Mouse (Mus musculus): Measurements from ENCODE around the gene Apol7e. TPM values are rescaled to one million over a fixed set of nuclear protein-coding genes. Genes with fewer than 3 reads are reported as not detected.
"Not testable (repeated sequence)": the region's sequence is repeated elsewhere in the genome, so short reads cannot be mapped to it uniquely, and the experiment has no call there.

Apol7e gene
- polyA plus RNA-seq (2015; fragmentation: Nextera tagmentation; extraction: Ambion mirVana): 0.08 TPM in 1 of 2 replicates, not detected in the other

DNA sequence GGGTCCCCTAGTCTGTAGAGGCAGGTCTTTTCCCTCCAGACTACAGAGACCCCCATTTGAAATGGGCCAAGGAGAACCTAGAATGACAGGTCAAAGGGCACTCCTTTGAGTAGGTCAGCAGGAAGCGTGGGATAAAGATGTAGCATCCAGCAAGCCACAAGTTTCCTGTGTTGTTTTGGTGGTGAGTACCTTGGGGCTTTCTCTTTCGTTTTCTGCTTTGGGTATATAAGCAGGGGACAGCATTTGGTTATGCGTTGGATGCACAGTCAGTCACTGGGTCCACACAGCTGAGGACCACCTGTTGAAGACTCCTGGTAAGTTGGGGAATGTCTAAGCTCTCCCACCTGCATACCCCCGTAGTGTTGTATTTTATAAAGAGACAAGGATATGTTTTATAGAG lies at the start of gene Apol7e:
Gene Apol7e (plus strand): TSS at position 202 of the 400 bp plus-strand sequence.
- not testable (repeated sequence) for H3K9ac ChIP-seq; H3K4me1 ChIP-seq; ATAC-seq (ENCODE audit: extremely low read depth, insufficient number of reproducible peaks, low FRiP score, low TSS enrichment); H3K4me3 ChIP-seq; H3K27ac ChIP-seq (replicated peaks); H3K9me3 ChIP-seq; H3K27me3 ChIP-seq (replicated peaks); H3K36me3 ChIP-seq; H3K4me2 ChIP-seq
- WGBS: 68% methylated on average over 4 of the region's 4 CpGs

DNA sequence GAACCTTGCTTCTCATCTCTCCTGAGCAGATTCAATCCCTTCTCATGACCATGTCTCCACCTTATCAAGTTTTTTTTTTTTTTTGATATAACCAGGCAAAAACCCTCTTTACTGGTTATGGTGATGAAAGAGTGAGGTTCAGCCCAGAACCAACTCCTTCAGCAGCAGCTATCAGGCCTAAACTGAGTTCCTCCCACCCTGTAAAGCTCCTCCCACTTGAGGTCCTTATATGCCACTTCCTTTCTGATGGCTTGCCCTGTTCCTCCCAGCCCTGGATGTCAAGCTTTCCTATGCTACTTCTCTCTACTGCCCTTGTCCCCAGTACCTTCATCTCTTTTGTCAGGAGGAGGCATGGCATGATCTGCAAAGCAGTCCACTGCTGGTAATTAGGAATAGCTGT lies 47.5 kb upstream of the Apol7e start:
- not testable (repeated sequence) for H3K9me3 ChIP-seq; H3K9ac ChIP-seq; H3K4me3 ChIP-seq; H3K4me2 ChIP-seq; H3K27me3 ChIP-seq (replicated peaks); H3K36me3 ChIP-seq; ATAC-seq (ENCODE audit: extremely low read depth, insufficient number of reproducible peaks, low FRiP score, low TSS enrichment); H3K4me1 ChIP-seq; H3K27ac ChIP-seq (replicated peaks)

DNA sequence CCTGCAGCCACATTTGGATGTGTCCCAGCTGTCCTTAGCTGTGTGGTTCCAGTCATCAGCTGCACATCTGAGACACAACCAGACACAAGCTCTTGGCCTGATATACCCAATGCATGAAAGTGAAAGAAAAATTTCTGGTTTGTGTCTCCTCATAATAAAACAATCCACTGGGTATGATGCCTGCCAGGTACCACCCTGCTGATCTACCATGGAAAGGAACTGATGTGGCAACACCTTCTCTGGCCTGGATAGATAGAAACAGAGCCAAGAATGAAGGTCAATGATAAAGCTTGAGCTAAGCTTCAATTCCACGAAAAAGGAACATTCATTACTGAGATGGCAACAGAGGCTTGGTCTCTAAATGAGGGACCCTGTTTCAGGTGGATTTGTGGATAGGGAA lies 38.9 kb upstream of the Apol7e start:
- 63% methylated on average over 1 of the region's 1 CpGs for WGBS
- H3K9me3 ChIP-seq; H3K36me3 ChIP-seq; H3K27me3 ChIP-seq (replicated peaks); H3K9ac ChIP-seq; H3K4me2 ChIP-seq; H3K27ac ChIP-seq (replicated peaks); H3K4me3 ChIP-seq; H3K4me1 ChIP-seq; ATAC-seq (ENCODE audit: extremely low read depth, insufficient number of reproducible peaks, low FRiP score, low TSS enrichment): not testable (repeated sequence)

DNA sequence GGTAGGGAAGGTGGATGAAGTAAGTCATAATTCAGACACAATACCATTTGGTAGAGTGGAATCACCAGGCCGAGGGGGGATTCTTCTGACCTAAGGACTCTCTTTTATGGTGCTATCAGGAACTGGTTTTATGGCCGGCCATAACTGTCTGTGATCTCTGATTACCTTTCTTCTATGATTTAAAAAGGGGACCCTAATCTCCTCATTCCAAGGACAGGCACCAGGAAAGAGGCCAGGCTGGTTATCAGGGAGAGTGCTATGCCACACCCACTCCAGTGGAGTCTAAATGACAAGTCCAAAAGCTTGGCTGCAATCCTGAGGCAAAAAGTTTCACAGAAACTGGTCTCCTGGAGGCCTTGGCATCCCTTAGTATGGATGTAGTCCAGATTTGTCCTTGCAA lies 36.8 kb upstream of the Apol7e start:
- WGBS: 71% methylated on average over 2 of the region's 2 CpGs

DNA sequence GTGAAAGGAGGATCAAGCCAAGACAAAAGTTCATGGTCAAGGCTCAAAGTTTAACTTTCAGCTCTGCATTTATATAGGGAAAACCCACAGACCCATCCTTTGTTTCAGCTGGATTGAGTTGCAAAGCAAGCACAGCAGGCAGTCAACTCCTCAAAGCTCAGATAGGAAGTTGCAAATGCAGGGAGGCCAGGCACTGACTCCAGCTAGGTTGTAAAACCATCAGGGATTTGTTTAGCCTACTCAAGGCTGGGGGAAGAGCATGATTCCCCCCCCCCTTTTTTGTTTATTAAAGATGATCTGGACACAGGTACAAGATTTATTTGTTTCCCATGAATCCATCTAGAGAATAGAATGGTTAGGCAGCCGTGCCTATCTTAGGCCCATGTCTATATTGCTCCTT lies 24.6 kb upstream of the Apol7e start:
- 63% methylated on average over 1 of the region's 1 CpGs for WGBS
- not testable (repeated sequence) for H3K27ac ChIP-seq (replicated peaks)

More for the DNA sequence above, 36.8 kb upstream of the Apol7e start:
- not testable (repeated sequence) for H3K36me3 ChIP-seq; H3K4me3 ChIP-seq; H3K9me3 ChIP-seq; H3K4me1 ChIP-seq; H3K27me3 ChIP-seq (replicated peaks); H3K4me2 ChIP-seq; H3K9ac ChIP-seq; ATAC-seq (ENCODE audit: extremely low read depth, insufficient number of reproducible peaks, low FRiP score, low TSS enrichment); H3K27ac ChIP-seq (replicated peaks)

DNA sequence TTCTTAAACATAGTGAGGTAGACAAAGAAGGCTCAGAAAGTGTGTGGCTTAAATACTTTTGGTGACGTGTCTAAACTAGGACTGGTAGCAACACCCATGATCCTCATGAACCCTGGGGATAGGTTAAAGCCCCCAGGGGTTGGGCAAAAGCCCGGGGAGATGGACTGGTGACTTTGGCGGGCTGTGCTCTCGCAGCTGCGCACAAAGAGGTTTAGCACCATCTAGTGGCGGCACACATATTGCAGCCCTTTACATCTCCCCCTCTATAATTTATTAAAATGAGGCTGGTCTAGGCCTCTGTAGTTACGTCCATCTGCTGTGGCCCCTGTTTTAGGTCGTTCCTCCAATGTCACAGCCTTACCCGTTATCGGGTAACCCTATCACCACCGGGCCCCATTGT lies 14.7 kb upstream of the Apol7e start:
- not testable (repeated sequence) for H3K4me3 ChIP-seq; H3K36me3 ChIP-seq; ATAC-seq (ENCODE audit: extremely low read depth, insufficient number of reproducible peaks, low FRiP score, low TSS enrichment); H3K9me3 ChIP-seq; H3K4me1 ChIP-seq; H3K9ac ChIP-seq; H3K27ac ChIP-seq (replicated peaks); H3K27me3 ChIP-seq (replicated peaks)
- WGBS: 11% methylated on average over 11 of the region's 11 CpGs
- H3K4me2 ChIP-seq: peak overlapping the region; percentile 31; the same call in 1 of the 2 replicates

More for the DNA sequence above, 24.6 kb upstream of the Apol7e start:
- H3K4me1 ChIP-seq; H3K9me3 ChIP-seq; H3K36me3 ChIP-seq; H3K4me3 ChIP-seq; H3K9ac ChIP-seq; ATAC-seq (ENCODE audit: extremely low read depth, insufficient number of reproducible peaks, low FRiP score, low TSS enrichment); H3K4me2 ChIP-seq; H3K27me3 ChIP-seq (replicated peaks): not testable (repeated sequence)

DNA sequence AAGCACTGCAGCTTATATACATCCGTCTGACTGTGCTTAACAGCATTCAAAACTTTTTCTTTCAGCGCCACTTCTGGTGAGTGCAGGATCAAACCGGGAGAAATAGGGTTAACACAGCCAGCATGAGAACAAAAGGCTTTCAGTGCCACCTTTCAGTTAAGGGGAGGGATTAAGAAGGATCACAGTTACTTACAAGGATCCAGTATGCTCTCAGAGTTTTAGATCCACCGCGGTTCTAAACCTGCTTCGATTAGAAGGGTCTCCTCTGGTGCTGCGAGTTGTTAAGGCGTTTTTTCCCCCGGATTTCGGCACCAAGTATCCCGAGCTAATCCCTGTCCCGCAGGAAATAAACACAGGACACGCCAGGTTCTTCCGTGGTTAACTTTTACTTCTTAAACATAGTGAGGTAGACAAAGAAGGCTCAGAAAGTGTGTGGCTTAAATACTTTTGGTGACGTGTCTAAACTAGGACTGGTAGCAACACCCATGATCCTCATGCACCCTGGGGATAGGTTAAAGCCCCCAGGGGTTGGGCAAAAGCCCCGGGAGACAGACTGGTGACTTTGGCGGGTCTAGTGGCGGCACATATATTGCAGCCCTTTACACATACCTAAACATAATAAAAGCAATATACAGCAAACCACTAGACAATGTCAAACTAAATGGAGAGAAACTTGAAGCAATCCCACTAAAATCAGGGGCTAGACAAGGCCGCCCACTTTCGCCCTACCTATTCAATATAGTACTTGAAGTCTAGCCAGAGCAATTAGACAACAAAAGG lies 6.9 kb upstream of the Apol7e start:
- H3K36me3 ChIP-seq; ATAC-seq (ENCODE audit: extremely low read depth, insufficient number of reproducible peaks, low FRiP score, low TSS enrichment); H3K9me3 ChIP-seq; H3K4me1 ChIP-seq; H3K27me3 ChIP-seq (replicated peaks); H3K27ac ChIP-seq (replicated peaks): not testable (repeated sequence)
- Histone ChIP-seq H3K4me3 (peak overlapping the region; percentile 44), H3K4me2 (peak overlapping the region; percentile 67), H3K9ac (peak overlapping the region; percentile 65)
- 7% methylated on average over 19 of the region's 20 CpGs for WGBS

DNA sequence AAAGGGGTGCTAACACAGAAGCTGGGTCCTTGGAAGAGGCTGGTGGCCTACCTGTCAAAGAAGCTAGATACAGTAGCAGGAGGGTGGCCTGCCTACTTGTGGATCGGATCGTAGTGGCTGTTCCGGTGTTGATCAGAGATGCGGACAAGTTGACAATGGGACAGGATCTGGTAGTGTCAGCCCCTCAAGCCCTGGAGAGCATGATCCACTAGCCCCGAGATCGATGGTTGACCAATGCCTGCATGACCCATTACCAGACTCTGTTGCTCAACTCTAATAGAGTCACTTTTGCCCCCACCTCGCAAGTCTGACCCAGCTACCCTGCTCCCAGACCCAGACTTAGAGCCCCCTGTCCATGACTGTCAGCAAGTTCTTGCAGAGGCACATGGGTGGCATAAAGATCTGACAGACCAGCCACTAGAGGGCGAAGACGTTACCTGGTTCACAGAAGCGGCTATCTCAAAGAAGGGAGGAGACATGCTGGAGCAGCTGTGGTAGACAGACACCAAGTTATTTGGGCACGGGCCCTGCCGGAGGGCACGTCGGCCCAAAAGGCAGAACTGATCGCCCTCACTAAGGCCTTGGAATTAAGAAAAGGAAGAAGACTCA lies 3.9 kb upstream of the Apol7e start:
- H3K4me3 ChIP-seq; H3K27ac ChIP-seq (replicated peaks); H3K9ac ChIP-seq; H3K4me2 ChIP-seq; ATAC-seq (ENCODE audit: extremely low read depth, insufficient number of reproducible peaks, low FRiP score, low TSS enrichment); H3K27me3 ChIP-seq (replicated peaks); H3K4me1 ChIP-seq; H3K9me3 ChIP-seq; H3K36me3 ChIP-seq: not testable (repeated sequence)
- WGBS: 34% methylated on average over 11 of the region's 15 CpGs

DNA sequence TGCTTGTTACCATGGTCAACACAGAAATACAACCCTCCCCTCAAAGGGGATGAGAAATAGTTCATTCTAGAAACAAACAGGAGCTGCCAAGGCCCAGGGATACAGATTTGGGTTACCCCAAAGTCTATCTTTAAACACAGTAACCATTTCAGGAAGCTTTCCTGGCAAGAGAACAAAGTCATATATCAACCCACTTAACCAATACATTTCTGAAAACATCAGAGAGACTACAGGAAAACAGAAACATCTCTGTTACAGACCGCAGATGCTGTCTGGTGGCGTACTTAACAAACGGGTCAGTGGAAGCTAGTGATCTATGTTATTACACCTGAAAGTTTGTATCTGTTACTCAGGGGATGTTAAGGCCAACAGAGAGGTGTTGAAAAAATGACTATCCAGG lies 6.6 kb downstream of the Apol7e start:
- H3K36me3 ChIP-seq; H3K9me3 ChIP-seq; H3K4me1 ChIP-seq; H3K27me3 ChIP-seq (replicated peaks); H3K9ac ChIP-seq; ATAC-seq (ENCODE audit: extremely low read depth, insufficient number of reproducible peaks, low FRiP score, low TSS enrichment); H3K4me2 ChIP-seq; H3K27ac ChIP-seq (replicated peaks); H3K4me3 ChIP-seq: not testable (repeated sequence)
- 79% methylated on average over 3 of the region's 3 CpGs for WGBS

DNA sequence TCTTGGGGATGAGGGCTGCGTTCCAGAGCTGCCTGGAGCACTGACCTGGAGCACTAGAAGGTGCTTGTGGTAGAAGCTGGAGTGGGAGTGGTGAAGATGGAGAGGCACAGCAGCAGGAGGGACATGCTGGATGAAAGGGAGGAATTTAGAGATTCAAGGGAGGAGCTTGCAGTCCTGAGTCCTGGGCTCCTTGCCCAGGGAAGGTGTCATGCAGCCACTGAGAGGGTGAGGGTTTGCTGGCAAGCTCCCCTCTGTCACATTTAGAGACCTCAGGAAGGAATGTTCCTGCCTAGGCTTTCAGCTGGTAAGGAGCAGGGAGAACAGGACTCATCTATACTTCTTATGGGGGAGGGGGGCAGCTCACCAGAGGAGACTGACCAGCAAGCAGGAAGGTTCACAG lies 10.3 kb downstream of the Apol7e start:
- not testable (repeated sequence) for H3K4me2 ChIP-seq; H3K9me3 ChIP-seq; H3K36me3 ChIP-seq; H3K4me3 ChIP-seq; H3K27me3 ChIP-seq (replicated peaks); H3K27ac ChIP-seq (replicated peaks); H3K9ac ChIP-seq; H3K4me1 ChIP-seq; ATAC-seq (ENCODE audit: extremely low read depth, insufficient number of reproducible peaks, low FRiP score, low TSS enrichment)
- 25% methylated on average over 1 of the region's 1 CpGs for WGBS

DNA sequence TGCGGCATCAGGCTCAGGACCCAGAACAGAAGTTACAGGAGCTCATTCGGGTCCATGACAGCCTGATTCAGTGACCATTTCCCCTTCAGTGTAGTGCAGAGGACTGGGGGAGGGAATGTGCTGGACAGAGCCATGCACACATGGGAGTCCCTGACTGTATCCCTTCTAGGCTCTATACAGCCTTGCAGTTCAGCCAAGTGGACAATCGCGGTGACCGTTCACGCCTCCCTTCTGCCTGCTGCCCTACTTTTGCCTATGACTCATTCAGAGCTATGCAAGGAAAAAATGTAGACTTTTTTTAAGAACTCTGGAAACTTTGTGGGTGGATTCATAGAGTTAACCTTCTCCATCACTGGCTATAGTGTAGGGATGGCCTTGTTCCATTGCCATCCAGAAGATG lies 19.6 kb downstream of the Apol7e start:
- H3K4me3 ChIP-seq; H3K4me1 ChIP-seq; H3K4me2 ChIP-seq; H3K27ac ChIP-seq (replicated peaks); H3K9ac ChIP-seq; ATAC-seq (ENCODE audit: extremely low read depth, insufficient number of reproducible peaks, low FRiP score, low TSS enrichment); H3K36me3 ChIP-seq; H3K9me3 ChIP-seq; H3K27me3 ChIP-seq (replicated peaks): not testable (repeated sequence)
- 56% methylated on average over 2 of the region's 6 CpGs for WGBS

DNA sequence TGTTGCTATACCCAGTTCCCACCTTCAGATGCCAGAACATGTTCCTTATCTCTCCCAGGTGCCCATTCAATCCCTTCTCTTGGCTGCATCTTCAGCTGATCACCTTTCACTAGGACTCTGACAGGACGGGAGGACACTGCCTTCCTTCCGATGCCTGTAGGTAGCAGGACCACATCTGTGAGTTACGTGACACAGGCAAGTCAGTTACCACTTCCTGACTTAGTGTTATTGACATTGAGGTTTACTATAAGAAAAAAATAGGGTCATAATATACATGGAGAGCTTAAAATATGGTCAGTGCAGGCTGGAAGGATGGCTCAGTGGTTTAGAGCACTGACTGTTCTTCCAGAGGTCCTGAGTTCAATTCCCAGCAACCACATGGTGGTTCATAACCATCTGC lies 22.9 kb downstream of the Apol7e start:
- not testable (repeated sequence) for H3K27ac ChIP-seq (replicated peaks); H3K9me3 ChIP-seq; H3K4me2 ChIP-seq; H3K36me3 ChIP-seq; ATAC-seq (ENCODE audit: extremely low read depth, insufficient number of reproducible peaks, low FRiP score, low TSS enrichment); H3K4me3 ChIP-seq; H3K27me3 ChIP-seq (replicated peaks); H3K9ac ChIP-seq; H3K4me1 ChIP-seq
- WGBS: no CpG with 5 or more reads among the region's 3 CpGs
